Mouse (Mus musculus) C2C12 (cell line): ENCODE measurements at regions not wholly inside any gene's neighbourhood (a gene's known extent, or its start where the extent isn't known, plus 50 kb on each side); places are given as distances from the start of the nearest gene placed in this dataset.

Source experiments
- CTCF ChIP-seq: IDR thresholded peaks from one replicate; pipeline ENCODE4 v1.5.1; 2011; ENCODE audit not compliant: control insufficient read depth, insufficient read depth, insufficient read length
- MYOG ChIP-seq: IDR thresholded peaks from one replicate; pipeline ENCODE4 v1.6.1; 2011; ENCODE audit not compliant: control insufficient read depth, insufficient read length; ENCODE audit errors: extremely low read depth
- USF1 ChIP-seq: IDR thresholded peaks from one replicate; pipeline ENCODE4 v1.6.1; 2011; ENCODE audit warnings: low read depth, mild to moderate bottlenecking, control low read depth, moderate library complexity

- no peak for TF ChIP-seq CTCF
- no peak for TF ChIP-seq USF1
- TF ChIP-seq MYOG, result no peak
These were observed 107.9 kb upstream of the Pja2 start for GRCm38 (mm10) chr17:64439571-64439970.
